16 mouse cellular contexts compared by ENCODE assay signal in genomic region chr1:119893600-119893999, GRCm38 (mm10).
"Had no signal": no experiment of that assay in that cellular context is flagged by ENCODE, and none has a peak within 500 bp of the region (broad histone marks: within the 10 kb centered on the region; RNA-seq: fewer than 3 reads in every experiment).

No protein-coding gene starts in this region.

- H3K27ac ChIP-seq: lung, embryonic 15.5 days; macrophage; midbrain, embryonic 12.5 days; neural tube, embryonic 12.5 days; stomach, embryonic 15.5 days; stomach, postnatal 0 days had no signal

- H3K4me3 ChIP-seq: lung, embryonic 15.5 days; megakaryocyte, embryonic 14.5 days; midbrain, embryonic 12.5 days; neural tube, embryonic 12.5 days; stomach, embryonic 15.5 days had no signal

- DNase-seq: liver, postnatal 0 days; lung, adult 2 months; lung, postnatal 14 days; lung, postnatal 36 days; midbrain, embryonic 14.5 days; right cerebral cortex, postnatal 14 days; thymus, adult 2 months; thymus, postnatal 25 days; thymus, postnatal 4 days had no signal
